Mouse (Mus musculus) heart, adult 2 months (tissue): ENCODE measurements around the gene Apba2. TPM values are rescaled to one million over a fixed set of nuclear protein-coding genes. Genes with fewer than 3 reads are reported as not detected.

Experiments used
- DNase-seq, 2 experiments: peaks; one replicate each; pipeline ENCODE4 v3.0.0; 2021
- H3K27ac ChIP-seq: fragments of 200-600 bp; 2 replicates; pipeline ENCODE4 v1.8.1; 2022
- H3K27me3 ChIP-seq: fragments of 200-500 bp; 2 replicates; pipeline ENCODE4 v1.6.1; 2012; ENCODE audit warnings: mild to moderate bottlenecking, low read length, inconsistent platforms, mixed read lengths; ENCODE audit not compliant: control insufficient read depth, insufficient read depth
- H3K36me3 ChIP-seq: fragments of 200-500 bp; 2 replicates; pipeline ENCODE4 v1.6.1; 2012; ENCODE audit warnings: low read length, inconsistent platforms; ENCODE audit not compliant: control insufficient read depth, insufficient read depth
- H3K4me1 ChIP-seq: fragments of 200-500 bp; 2 replicates; pipeline ENCODE4 v1.6.1; 2011; ENCODE audit warnings: low read length; ENCODE audit not compliant: control insufficient read depth, insufficient read depth
- H3K4me3 ChIP-seq: fragments of 200-600 bp; 2 replicates; pipeline ENCODE4 v1.8.1; 2022
- H3K79me2 ChIP-seq: fragments of 200-500 bp; replicated peaks from 2 replicates; pipeline ENCODE4 v1.6.1; 2012; ENCODE audit warnings: mild to moderate bottlenecking, inconsistent platforms, low read length, moderate library complexity, mixed read lengths; ENCODE audit not compliant: control insufficient read depth, insufficient read depth
- H3K9ac ChIP-seq: fragments of 200-500 bp; 2 replicates; pipeline ENCODE4 v1.6.1; 2012; ENCODE audit warnings: low read depth, mild to moderate bottlenecking, control low read depth, inconsistent platforms, low read length, mixed read lengths
- CTCF ChIP-seq: fragments of 200-600 bp; IDR thresholded peaks from 2 replicates; pipeline ENCODE4 v1.8.1; 2022; ENCODE audit warnings: antibody characterized with exemption, mild to moderate bottlenecking, moderate library complexity
- EP300 ChIP-seq: fragments of 200-500 bp; IDR thresholded peaks from 2 replicates; pipeline ENCODE4 v1.6.1; 2011; ENCODE audit warnings: low read depth, low read length, control low read depth; ENCODE audit not compliant: insufficient read depth
- POLR2A ChIP-seq: fragments of 200-500 bp; IDR thresholded peaks from 2 replicates; pipeline ENCODE4 v1.6.1; 2011; ENCODE audit warnings: mild to moderate bottlenecking, low read depth, low read length, control low read depth; ENCODE audit not compliant: insufficient read depth
- WGBS: fragments of 180-500 bp; shearing (Covaris S2); methylation state at CpG from one replicate; pipeline ENCODE4 v1.1.7; 2018; 5-methylcytosine and 5-hydroxymethylcytosine counted together
- intact Hi-C: fragments of 180-260 bp; cut with DNase I; formaldehyde crosslinking; loops from one replicate; pipeline ENCODE4 v1.15.1; 2025
- polyA plus RNA-seq: library from polyadenylated mRNA; depleted of rRNA; stranded (reverse); fragments of >200 nt; gene quantifications from 2 replicates; pipeline ENCODE4 v1.2.3, GENCODE M21; 2012
- total RNA-seq, 2 experiments: library from RNA; stranded (reverse); gene quantifications; 2 replicates each; pipeline ENCODE4 v1.2.3; 2021

Gene Apba2
- total and polyA plus RNA-seq, 3 experiments: 0.68 to 1.2 (median 0.90) TPM

DNA sequence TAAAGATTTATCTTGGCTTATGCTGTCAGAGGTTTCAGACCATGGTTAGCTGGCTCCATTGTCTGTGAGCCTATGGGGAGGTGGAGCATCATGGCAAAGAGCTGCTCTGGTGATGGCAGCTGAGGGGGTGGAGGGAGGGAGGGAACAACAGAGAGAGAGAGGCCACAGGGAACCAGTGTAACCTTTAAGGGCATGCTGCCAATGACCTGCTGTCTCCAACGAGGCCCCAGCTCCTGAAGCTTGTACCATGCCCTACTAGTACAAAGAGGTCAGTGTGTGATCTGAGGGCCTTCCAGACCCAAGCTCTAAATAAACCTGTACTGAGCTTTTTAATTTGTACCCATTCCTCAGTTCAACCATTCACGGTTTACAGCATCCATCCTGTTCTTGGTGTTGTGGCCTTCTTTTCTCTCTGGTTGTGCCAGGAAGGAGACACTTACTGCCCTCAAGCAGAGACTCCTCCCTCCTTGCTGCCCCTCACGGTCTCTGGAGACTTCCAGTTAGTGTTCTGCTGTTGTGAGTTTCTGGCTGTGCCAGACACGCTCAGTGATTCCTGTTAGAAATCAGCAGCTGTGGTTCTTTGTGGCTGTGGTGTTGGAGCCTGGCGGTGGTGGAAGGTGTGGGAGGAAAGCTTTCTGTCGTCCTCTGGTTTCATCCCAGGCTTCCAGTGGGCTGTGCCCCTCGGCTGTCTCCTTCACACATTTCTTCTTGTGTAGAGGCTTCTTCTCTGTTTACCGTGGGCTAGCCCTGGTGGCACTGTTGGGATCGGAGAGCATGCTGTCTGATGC is 60.4 kb downstream of the Apba2 start:
- intact Hi-C loops: no loop called here
- Histone ChIP-seq H3K9ac (no peak overlapping the region), H3K27ac (no peak overlapping the region), H3K36me3 (no peaks in the 10 kb centered on the region), H3K4me1 (no peaks in the 10 kb centered on the region), H3K79me2 (no peaks in the 10 kb centered on the region), H3K27me3 (no peaks in the 10 kb centered on the region), H3K4me3 (no peak overlapping the region)
- DNase-seq: no peak
- TF ChIP-seq POLR2A (no peak), EP300 (no peak), CTCF (no peak)
- WGBS: 54% methylated on average over 9 of the region's 9 CpGs

- Histone ChIP-seq H3K9ac (no peak overlapping the region), H3K27ac (no peak overlapping the region), H3K27me3 (no peaks in the 10 kb centered on the region), H3K79me2 (no peaks in the 10 kb centered on the region), H3K4me3 (no peak overlapping the region), H3K4me1 (no peaks in the 10 kb centered on the region), H3K36me3 (no peaks in the 10 kb centered on the region)
- TF ChIP-seq CTCF: no peak
- no peak for TF ChIP-seq EP300
- intact Hi-C loops: no loop called here
- 67% methylated on average over 7 of the region's 7 CpGs for WGBS
- DNase-seq: no peak
Measured at GRCm38 (mm10) chr7:64564891-64565571, 63.5 kb downstream of the Apba2 start.

DNA sequence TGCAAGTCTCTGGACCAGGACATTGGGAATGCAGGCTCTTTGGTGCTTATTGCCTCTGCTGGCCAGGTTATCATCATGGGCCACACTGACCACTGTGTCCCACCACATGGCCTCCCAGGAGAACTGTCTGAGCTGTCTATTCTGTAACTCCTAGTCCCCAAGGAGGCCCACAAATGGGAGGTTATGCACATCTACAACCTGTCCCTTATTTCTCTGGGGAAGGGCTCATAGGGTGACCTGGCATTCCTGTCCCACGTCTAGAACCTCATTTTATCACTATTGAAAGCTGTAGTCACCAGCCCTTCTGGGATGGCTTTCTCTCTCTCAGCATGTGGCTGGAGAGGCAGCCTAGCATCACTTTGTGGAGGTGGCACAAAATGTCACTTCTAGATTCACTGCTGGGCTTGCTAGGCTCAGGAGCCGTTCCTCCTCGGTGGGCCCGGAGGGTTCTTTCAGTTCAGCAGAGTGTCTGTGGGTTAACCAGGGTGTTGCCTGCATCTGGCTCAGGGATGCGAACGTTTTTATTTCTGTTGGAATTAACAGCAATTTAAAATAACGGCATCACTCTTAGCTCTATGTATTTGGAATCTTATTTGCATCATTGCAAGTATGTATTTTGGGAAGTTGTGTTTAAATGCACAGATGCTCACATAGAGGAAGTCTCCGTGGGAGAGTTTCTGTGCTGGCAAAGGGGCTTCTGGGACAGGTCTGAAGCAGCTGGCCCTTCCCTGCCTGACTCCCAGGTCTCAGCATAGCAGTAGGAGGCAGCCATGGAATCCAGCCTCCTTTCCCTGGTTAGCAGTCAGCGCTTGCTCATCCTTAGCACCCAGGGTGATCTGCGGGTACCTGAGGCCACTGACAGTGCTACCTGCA is 65.1 kb downstream of the Apba2 start:
- DNase-seq: no peak
- intact Hi-C loops: no loop called here
- 75% methylated on average over 10 of the region's 10 CpGs for WGBS
- no peaks in the 10 kb centered on the region for H3K27me3 ChIP-seq
- no peak overlapping the region for H3K4me3 ChIP-seq
- H3K79me2 ChIP-seq: no peaks in the 10 kb centered on the region
- H3K9ac ChIP-seq: no peak overlapping the region
- TF ChIP-seq POLR2A (no peak), CTCF (no peak)
- H3K27ac ChIP-seq: no peak overlapping the region
- no peaks in the 10 kb centered on the region for H3K4me1 ChIP-seq
- H3K36me3 ChIP-seq: no peaks in the 10 kb centered on the region

GRCm38 (mm10) chr7:64568722-64569121 is 67.2 kb downstream of the Apba2 start:
- no peak overlapping the region for H3K9ac ChIP-seq
- no peaks in the 10 kb centered on the region for H3K27me3 ChIP-seq
- no peak for DNase-seq
- intact Hi-C loops: no loop called here
- H3K4me1 ChIP-seq: no peaks in the 10 kb centered on the region
- 53% methylated on average over 4 of the region's 4 CpGs for WGBS
- no peak for TF ChIP-seq CTCF
- TF ChIP-seq POLR2A: no peak
- TF ChIP-seq EP300: no peak
- no peaks in the 10 kb centered on the region for H3K79me2 ChIP-seq
- H3K4me3 ChIP-seq: no peak overlapping the region
- no peak overlapping the region for H3K27ac ChIP-seq
- no peaks in the 10 kb centered on the region for H3K36me3 ChIP-seq

- Histone ChIP-seq H3K27ac (no peak overlapping the region), H3K9ac (no peak overlapping the region), H3K36me3 (no peaks in the 10 kb centered on the region), H3K4me1 (no peaks in the 10 kb centered on the region), H3K79me2 (no peaks in the 10 kb centered on the region), H3K27me3 (no peaks in the 10 kb centered on the region), H3K4me3 (no peak overlapping the region)
- TF ChIP-seq EP300: no peak
- TF ChIP-seq CTCF: no peak
- no peak for TF ChIP-seq POLR2A
- intact Hi-C loops: no loop called here
- DNase-seq: no peak
- WGBS: 41% methylated on average over 7 of the region's 7 CpGs
Measured at GRCm38 (mm10) chr7:64569676-64570075, 68.2 kb downstream of the Apba2 start.
